In genomic region chr2:32711301-32712056, GRCm38 (mm10) we compare ENCODE assay signal across 10 mouse cellular contexts. TPM values are rescaled to one million over a fixed set of nuclear protein-coding genes. Genes with fewer than 3 reads are reported as not detected.
DNase-seq lines count a peak whose midpoint lies in the region; ATAC-seq and TF ChIP-seq lines count a peak whose summit lies in the region.
"Had no signal": no experiment of that assay in that cellular context is flagged by ENCODE, and none has a peak within 500 bp of the region (broad histone marks: within the 10 kb centered on the region; RNA-seq: fewer than 3 reads in every experiment).

No protein-coding gene starts in this region.

- 15% methylated on average over 9 of the region's 9 CpGs for WGBS in kidney, adult 2 months
- WGBS in hindbrain, embryonic 12.5 days = 31% methylated on average over 9 of the region's 9 CpGs
- WGBS in midbrain, embryonic 12.5 days = 33% methylated on average over 9 of the region's 9 CpGs

- no peak for TF ChIP-seq POLR2A in kidney, adult 2 months (IDR thresholded peaks at IDR 0.05; ENCODE audit: low read depth, low read length)

- peaks cover 8% of the 10 kb centered on the region; the same call in 1 of the 2 replicates for H3K4me1 ChIP-seq in kidney, adult 2 months (ENCODE audit: control insufficient read depth, insufficient read depth, low read length)
- H3K4me1 ChIP-seq in hindbrain, embryonic 12.5 days = peaks cover 22% of the 10 kb centered on the region
- peaks cover 17% of the 10 kb centered on the region for H3K4me1 ChIP-seq in midbrain, embryonic 12.5 days

- H3K4me2 ChIP-seq in hindbrain, embryonic 12.5 days (replicated peaks) = peak overlapping the region; percentile 97
- peak overlapping the region; percentile 99 for H3K4me2 ChIP-seq in midbrain, embryonic 12.5 days (replicated peaks)

- H3K36me3 ChIP-seq in kidney, adult 2 months (ENCODE audit: control insufficient read depth, insufficient read depth, low read length) = peaks cover 13% of the 10 kb centered on the region
- H3K36me3 ChIP-seq in hindbrain, embryonic 12.5 days = peaks cover 41% of the 10 kb centered on the region
- H3K36me3 ChIP-seq in midbrain, embryonic 12.5 days = peaks cover 42% of the 10 kb centered on the region

- no peak for ATAC-seq in hindbrain, embryonic 12.5 days (ENCODE audit: low FRiP score)
- no peak for ATAC-seq in midbrain, embryonic 12.5 days (ENCODE audit: low FRiP score, low read depth)

- H3K9ac ChIP-seq in hindbrain, embryonic 12.5 days = peak overlapping the region; percentile 94
- peak overlapping the region; percentile 84 for H3K9ac ChIP-seq in midbrain, embryonic 12.5 days (replicated peaks)

- no peaks in the 10 kb centered on the region for H3K9me3 ChIP-seq in hindbrain, embryonic 12.5 days (replicated peaks)
- no peaks in the 10 kb centered on the region for H3K9me3 ChIP-seq in midbrain, embryonic 12.5 days

- H3K4me3 ChIP-seq in kidney, adult 2 months (ENCODE audit: insufficient read depth, low read depth, low read length) = peak overlapping the region; percentile 82
- peak overlapping the region; percentile 93 for H3K4me3 ChIP-seq in hindbrain, embryonic 12.5 days
- peak overlapping the region; percentile 95 for H3K4me3 ChIP-seq in midbrain, embryonic 12.5 days

- peak overlapping the region; percentile 87 for H3K27ac ChIP-seq in kidney, adult 2 months (ENCODE audit: insufficient read depth, low read depth, low read length)
- peak overlapping the region; percentile 99; the same call in 1 of the 2 replicates for H3K27ac ChIP-seq in hindbrain, embryonic 12.5 days
- H3K27ac ChIP-seq in midbrain, embryonic 12.5 days (replicated peaks) = peak overlapping the region; percentile 98; the same call in 1 of the 2 replicates

- H3K27me3 ChIP-seq in kidney, adult 2 months (replicated peaks; ENCODE audit: control insufficient read depth, insufficient read depth, low read length) = no peaks in the 10 kb centered on the region
- H3K27me3 ChIP-seq in hindbrain, embryonic 12.5 days = no peaks in the 10 kb centered on the region
- no peaks in the 10 kb centered on the region for H3K27me3 ChIP-seq in midbrain, embryonic 12.5 days
- H3K27me3 ChIP-seq: Patski had no signal

- no peak for DNase-seq in kidney, adult 2 months
- no peak for DNase-seq in kidney, adult 9 months
- DNase-seq in NIH3T3 (ENCODE audit: low read depth) = peak; percentile 46
- DNase-seq in frontal cortex, postnatal 36 days (ENCODE audit: low spot score in 2 of 2) = no peak
- DNase-seq in adrenal gland, adult 18-20 months (ENCODE audit: low spot score in 2 of 2) = no peak
- no peak for DNase-seq in spleen, postnatal 36 days (ENCODE audit: low spot score in 2 of 2)

- TF ChIP-seq CTCF in kidney, adult 2 months (conservative IDR thresholded peaks at IDR 0.05; ENCODE audit: insufficient read depth, insufficient read length, low read depth, low read length) = peak; percentile 38

RNA-seq across cellular contexts. Expression of gene Cdk9, which starts 1.4 kb away (rescaled TPM):
- 88.3 and 89.2 TPM in 2 replicates for polyA plus RNA-seq in kidney, adult 2 months (2012; rRNA removed)
- polyA plus RNA-seq in hindbrain, embryonic 12.5 days (2016; fragmentation: Nextera tagmentation; extraction: Ambion mirVana) = 99.0 and 101 TPM in 2 replicates
- polyA plus RNA-seq in midbrain, embryonic 12.5 days (2016; fragmentation: Nextera tagmentation; extraction: Ambion mirVana) = 99.3 and 103 TPM in 2 replicates
- total RNA-seq in adrenal gland, adult 18-20 months (2021) = 10 to 100 TPM; 73.2 to 87.4 TPM

RNA-seq across cellular contexts. Expression of gene Fpgs, which starts 7.5 kb away (rescaled TPM):
- polyA plus RNA-seq in kidney, adult 2 months (2012; rRNA removed) = 147 and 174 TPM in 2 replicates
- 19.5 and 20.1 TPM in 2 replicates for polyA plus RNA-seq in hindbrain, embryonic 12.5 days (2016; fragmentation: Nextera tagmentation; extraction: Ambion mirVana)
- polyA plus RNA-seq in midbrain, embryonic 12.5 days (2016; fragmentation: Nextera tagmentation; extraction: Ambion mirVana) = 17.9 and 19.1 TPM in 2 replicates
- 10 to 100 TPM in 1 of 2 experiments, 1 to 10 TPM in 1; 8.2 to 10.3 TPM for total RNA-seq in adrenal gland, adult 18-20 months (2021)

RNA-seq across cellular contexts. Expression of gene Sh2d3c, which starts 9.4 kb away (rescaled TPM):
- polyA plus RNA-seq in kidney, adult 2 months (2012; rRNA removed) = 28.4 and 30.4 TPM in 2 replicates
- polyA plus RNA-seq in hindbrain, embryonic 12.5 days (2016; fragmentation: Nextera tagmentation; extraction: Ambion mirVana) = 33.5 and 34.8 TPM in 2 replicates
- 34.6 and 41.1 TPM in 2 replicates for polyA plus RNA-seq in midbrain, embryonic 12.5 days (2016; fragmentation: Nextera tagmentation; extraction: Ambion mirVana)
- total RNA-seq in adrenal gland, adult 18-20 months (2021) = 10 to 100 TPM; 11.6 to 14.9 TPM

RNA-seq across cellular contexts. Expression of gene 6330409D20Rik, which starts 29.3 kb away (rescaled TPM):
- polyA plus RNA-seq in kidney, adult 2 months (2012; rRNA removed) = not detected in 2 replicates
- 1.6 and 2.0 TPM in 2 replicates for polyA plus RNA-seq in hindbrain, embryonic 12.5 days (2016; fragmentation: Nextera tagmentation; extraction: Ambion mirVana)
- 2.8 and 3.5 TPM in 2 replicates for polyA plus RNA-seq in midbrain, embryonic 12.5 days (2016; fragmentation: Nextera tagmentation; extraction: Ambion mirVana)
- total RNA-seq in adrenal gland, adult 18-20 months (2021) = not detected
- total RNA-seq: gastrocnemius, postnatal 25 days had no signal
- polyA plus RNA-seq: Patski had no signal

RNA-seq across cellular contexts. Expression of gene Tor2a, which starts 45.6 kb away (rescaled TPM):
- polyA plus RNA-seq in kidney, adult 2 months (2012; rRNA removed) = 72.5 and 93.3 TPM in 2 replicates
- 52.1 and 55.9 TPM in 2 replicates for polyA plus RNA-seq in hindbrain, embryonic 12.5 days (2016; fragmentation: Nextera tagmentation; extraction: Ambion mirVana)
- 50.2 and 53.4 TPM in 2 replicates for polyA plus RNA-seq in midbrain, embryonic 12.5 days (2016; fragmentation: Nextera tagmentation; extraction: Ambion mirVana)
- total RNA-seq in adrenal gland, adult 18-20 months (2021) = 10 to 100 TPM; 18.2 to 22.3 TPM
